Mouse (Mus musculus) hindbrain, embryonic 11.5 days (tissue): Measurements from ENCODE around the gene Cadps2. TPM values are rescaled to one million over a fixed set of nuclear protein-coding genes. Genes with fewer than 3 reads are reported as not detected.

Source experiments
- ATAC-seq: fragments of 200-750 bp; cut with Nextera tagmentation; 2 replicates; pipeline ENCODE4 v1.8.0; 2017; ENCODE audit warnings: mild to moderate bottlenecking, moderate TSS enrichment, moderate library complexity; ENCODE audit not compliant: low FRiP score
- DNase-seq: peaks from one replicate; pipeline ENCODE4 v3.0.0-alpha.2; 2015; ENCODE audit warnings: low spot score
- H3K27ac ChIP-seq: fragments of 300-500 bp; sonication (generic); 2 replicates; pipeline ENCODE4 v1.5.1; 2014; ENCODE audit warnings: mild to moderate bottlenecking, low read depth, low read length
- H3K27me3 ChIP-seq: fragments of 300-500 bp; sonication (generic); 2 replicates; pipeline ENCODE4 v1.6.1; 2014; ENCODE audit warnings: mild to moderate bottlenecking, low read length, moderate library complexity, mixed read lengths; ENCODE audit not compliant: control insufficient read depth, insufficient read depth
- H3K36me3 ChIP-seq: fragments of 300-500 bp; sonication (generic); 2 replicates; pipeline ENCODE4 v1.6.1; 2014; ENCODE audit warnings: mild to moderate bottlenecking, low read length, moderate library complexity, mixed read lengths; ENCODE audit not compliant: control insufficient read depth, insufficient read depth
- H3K4me1 ChIP-seq: fragments of 300-500 bp; sonication (generic); replicated peaks from 2 replicates; pipeline ENCODE4 v1.6.1; 2014; ENCODE audit warnings: low read length, mixed read lengths; ENCODE audit not compliant: control insufficient read depth, insufficient read depth
- H3K4me2 ChIP-seq: fragments of 300-500 bp; sonication (generic); replicated peaks from 2 replicates; pipeline ENCODE4 v1.6.1; 2014; ENCODE audit warnings: mild to moderate bottlenecking, low read depth, low read length
- H3K4me3 ChIP-seq: fragments of 300-500 bp; sonication (generic); 2 replicates; pipeline ENCODE4 v1.5.1; 2014; ENCODE audit warnings: low read depth, low read length
- H3K9ac ChIP-seq: fragments of 300-500 bp; sonication (generic); 2 replicates; pipeline ENCODE4 v1.6.1; 2014; ENCODE audit warnings: low read depth, low read length
- H3K9me3 ChIP-seq: fragments of 300-500 bp; sonication (generic); 2 replicates; pipeline ENCODE4 v1.6.1; 2016; ENCODE audit warnings: low read length; ENCODE audit not compliant: control insufficient read depth
- WGBS: fragments of 180-500 bp; shearing (Covaris S2); extraction: QIAGEN DNeasy Blood & Tissue Kit; methylation state at CpG from one replicate; pipeline ENCODE4 v1.1.7; 2014; 5-methylcytosine and 5-hydroxymethylcytosine counted together
- polyA plus RNA-seq: library from polyadenylated mRNA; unstranded; fragments of >200 nt; fragmentation: Nextera tagmentation; extraction: Ambion mirVana; gene quantifications from 2 replicates; pipeline ENCODE4 v1.2.1, GENCODE M21; 2014

Cadps2 gene
- polyA plus RNA-seq, 1 experiment from 2014 or later = 2.2 TPM

GRCm38 (mm10) chr6:23254644-23255043 is 584.6 kb downstream of the Cadps2 start:
- H3K9ac ChIP-seq = no peak overlapping the region
- no peaks in the 10 kb centered on the region for H3K36me3 ChIP-seq
- DNase-seq = peak; percentile 56
- H3K9me3 ChIP-seq = no peaks in the 10 kb centered on the region
- H3K4me2 ChIP-seq = no peak overlapping the region
- H3K4me3 ChIP-seq = no peak overlapping the region
- no peak overlapping the region for H3K27ac ChIP-seq
- peaks cover 83% of the 10 kb centered on the region for H3K27me3 ChIP-seq
- 2% methylated on average over 11 of the region's 11 CpGs for WGBS
- no peaks in the 10 kb centered on the region; the same call in 1 of the 2 replicates for H3K4me1 ChIP-seq
- no peak for ATAC-seq

- under 1% methylated on average over 43 of the region's 43 CpGs for WGBS
These were observed 585.6 kb downstream of the Cadps2 start for GRCm38 (mm10) chr6:23253353-23254311.

GRCm38 (mm10) chr6:23252196-23253135 is 586.8 kb downstream of the Cadps2 start:
- no peak overlapping the region for H3K4me3 ChIP-seq
- ATAC-seq = no peak
- no peak overlapping the region for H3K4me2 ChIP-seq
- H3K4me1 ChIP-seq = no peaks in the 10 kb centered on the region; the same call in 1 of the 2 replicates
- no peak overlapping the region for H3K27ac ChIP-seq
- H3K36me3 ChIP-seq = no peaks in the 10 kb centered on the region
- H3K9me3 ChIP-seq = no peaks in the 10 kb centered on the region
- peaks cover 82% of the 10 kb centered on the region for H3K27me3 ChIP-seq
- no peak overlapping the region for H3K9ac ChIP-seq
- DNase-seq = peak; percentile 68
- WGBS = 2% methylated on average over 20 of the region's 20 CpGs

More at GRCm38 (mm10) chr6:23253353-23254311, 585.6 kb downstream of the Cadps2 start:
- Histone ChIP-seq H3K27me3 (peaks cover 83% of the 10 kb centered on the region), H3K27ac (no peak overlapping the region), H3K9ac (no peak overlapping the region), H3K4me1 (no peaks in the 10 kb centered on the region; the same call in 1 of the 2 replicates), H3K36me3 (no peaks in the 10 kb centered on the region), H3K4me2 (peak overlapping the region; percentile 14), H3K9me3 (no peaks in the 10 kb centered on the region), H3K4me3 (no peak overlapping the region; the same call in 1 of the 2 replicates)
- 0 out of 2 replicates have a peak, but pooled peaks have one; percentile 50 for ATAC-seq
- DNase-seq = peak; percentile 69

GRCm38 (mm10) chr6:23251431-23251830 is 587.8 kb downstream of the Cadps2 start:
- peak; percentile 46 for DNase-seq
- ATAC-seq = no peak
- H3K36me3 ChIP-seq = no peaks in the 10 kb centered on the region
- H3K4me2 ChIP-seq = no peak overlapping the region
- no peaks in the 10 kb centered on the region for H3K9me3 ChIP-seq
- H3K27me3 ChIP-seq = peaks cover 87% of the 10 kb centered on the region
- H3K4me3 ChIP-seq = no peak overlapping the region
- no peak overlapping the region for H3K9ac ChIP-seq
- under 1% methylated on average over 3 of the region's 3 CpGs for WGBS
- H3K27ac ChIP-seq = no peak overlapping the region
- H3K4me1 ChIP-seq = no peaks in the 10 kb centered on the region; the same call in 1 of the 2 replicates

- Histone ChIP-seq H3K4me2 (no peak overlapping the region), H3K9me3 (no peaks in the 10 kb centered on the region), H3K36me3 (no peaks in the 10 kb centered on the region), H3K9ac (no peak overlapping the region), H3K27ac (no peak overlapping the region), H3K27me3 (peaks cover 87% of the 10 kb centered on the region), H3K4me1 (no peaks in the 10 kb centered on the region; the same call in 1 of the 2 replicates), H3K4me3 (no peak overlapping the region)
- peak; percentile 59 for DNase-seq
- no peak for ATAC-seq
- under 1% methylated on average over 22 of the region's 22 CpGs for WGBS
These were observed 588.8 kb downstream of the Cadps2 start for GRCm38 (mm10) chr6:23250288-23250955.

- DNase-seq = peak; percentile 75
- peak; percentile 66 for ATAC-seq
- Histone ChIP-seq H3K4me3 (peak overlapping the region; percentile 33), H3K27me3 (peaks cover 80% of the 10 kb centered on the region), H3K27ac (no peak overlapping the region), H3K9ac (no peak overlapping the region), H3K36me3 (no peaks in the 10 kb centered on the region), H3K9me3 (no peaks in the 10 kb centered on the region), H3K4me2 (peak overlapping the region; percentile 46), H3K4me1 (no peaks in the 10 kb centered on the region; the same call in 1 of the 2 replicates)
- WGBS = under 1% methylated on average over 29 of the region's 29 CpGs
These were observed 589.5 kb downstream of the Cadps2 start for GRCm38 (mm10) chr6:23249616-23250287.

GRCm38 (mm10) chr6:23249053-23249401 is 590.2 kb downstream of the Cadps2 start:
- no peak overlapping the region for H3K27ac ChIP-seq

More at GRCm38 (mm10) chr6:23249053-23249401, 590.2 kb downstream of the Cadps2 start:
- Histone ChIP-seq H3K9ac (no peak overlapping the region), H3K4me1 (no peaks in the 10 kb centered on the region; the same call in 1 of the 2 replicates), H3K36me3 (no peaks in the 10 kb centered on the region), H3K4me3 (peak overlapping the region; percentile 33), H3K27me3 (peaks cover 80% of the 10 kb centered on the region), H3K4me2 (peak overlapping the region; percentile 46), H3K9me3 (no peaks in the 10 kb centered on the region)
- DNase-seq (no peak), ATAC-seq (peak; percentile 56)
- under 1% methylated on average over 24 of the region's 24 CpGs for WGBS
